Mouse (Mus musculus) hindbrain, embryonic 10.5 days (tissue): Measurements from ENCODE around the gene Mov10. TPM values are rescaled to one million over a fixed set of nuclear protein-coding genes. Genes with fewer than 3 reads are reported as not detected.

ENCODE experiments used
- DNase-seq: peaks from one replicate; pipeline ENCODE4 v3.0.0-alpha.2; 2017; ENCODE audit warnings: low spot score
- H3K27ac ChIP-seq: fragments of 300-500 bp; sonication (generic); 2 replicates; pipeline ENCODE4 v1.5.1; 2016; ENCODE audit warnings: mild to moderate bottlenecking, moderate library complexity
- H3K27me3 ChIP-seq: fragments of 300-500 bp; sonication (generic); 2 replicates; pipeline ENCODE4 v1.6.1; 2016; ENCODE audit warnings: mild to moderate bottlenecking; ENCODE audit not compliant: poor library complexity, insufficient read depth, severe bottlenecking
- H3K36me3 ChIP-seq: fragments of 300-500 bp; sonication (generic); 2 replicates; pipeline ENCODE4 v1.6.1; 2016; ENCODE audit warnings: mild to moderate bottlenecking, moderate library complexity
- H3K4me1 ChIP-seq: fragments of 300-500 bp; sonication (generic); replicated peaks from 2 replicates; pipeline ENCODE4 v1.6.1; 2016; ENCODE audit warnings: mild to moderate bottlenecking
- H3K4me3 ChIP-seq: fragments of 300-500 bp; sonication (generic); 2 replicates; pipeline ENCODE4 v1.5.1; 2016; ENCODE audit warnings: mild to moderate bottlenecking, moderate library complexity
- H3K9me3 ChIP-seq: fragments of 300-500 bp; sonication (generic); 2 replicates; pipeline ENCODE4 v1.6.1; 2016; ENCODE audit warnings: mild to moderate bottlenecking, moderate library complexity
- WGBS: fragments of 180-500 bp; shearing (Covaris S2); methylation state at CpG from one replicate; pipeline ENCODE4 v1.1.7; 2016; 5-methylcytosine and 5-hydroxymethylcytosine counted together
- polyA plus RNA-seq: library from polyadenylated mRNA; unstranded; fragments of >200 nt; fragmentation: Nextera tagmentation; extraction: Ambion mirVana; gene quantifications from 2 replicates; pipeline ENCODE4 v1.2.1, GENCODE M21; 2016

Mov10 gene
- polyA plus RNA-seq, 1 experiment from 2014 or later: 17.0 TPM

DNA sequence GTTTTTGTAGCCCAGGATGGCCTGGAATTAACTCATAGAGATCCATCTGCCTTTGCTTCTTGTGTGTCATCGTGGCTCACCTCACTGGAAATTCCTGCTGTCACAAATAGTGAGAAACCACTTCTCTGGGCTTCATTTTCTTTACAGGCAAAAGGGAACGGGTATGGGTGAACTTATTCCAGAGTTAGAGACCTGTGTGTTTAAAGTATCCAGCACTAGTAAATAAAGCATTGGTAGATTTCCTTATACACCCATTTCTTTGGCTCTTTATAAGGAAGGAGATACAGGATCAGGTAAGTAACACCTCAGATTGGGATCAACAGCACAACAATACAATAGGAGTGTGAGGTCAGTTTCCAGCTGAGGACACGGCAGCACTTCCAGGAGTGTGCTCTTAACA, 30.3 kb downstream of the Mov10 start, which contains the start of gene Rhoc:
Rhoc (plus strand) TSS at position 301 of the 400 bp plus-strand sequence.
- peak within 1 kb of the TSS; percentile 70 for H3K4me3 ChIP-seq
- H3K4me1 ChIP-seq: peaks cover 45% of the 10 kb centered on the region
- peaks cover 65% of the 10 kb centered on the region for H3K27me3 ChIP-seq

DNA sequence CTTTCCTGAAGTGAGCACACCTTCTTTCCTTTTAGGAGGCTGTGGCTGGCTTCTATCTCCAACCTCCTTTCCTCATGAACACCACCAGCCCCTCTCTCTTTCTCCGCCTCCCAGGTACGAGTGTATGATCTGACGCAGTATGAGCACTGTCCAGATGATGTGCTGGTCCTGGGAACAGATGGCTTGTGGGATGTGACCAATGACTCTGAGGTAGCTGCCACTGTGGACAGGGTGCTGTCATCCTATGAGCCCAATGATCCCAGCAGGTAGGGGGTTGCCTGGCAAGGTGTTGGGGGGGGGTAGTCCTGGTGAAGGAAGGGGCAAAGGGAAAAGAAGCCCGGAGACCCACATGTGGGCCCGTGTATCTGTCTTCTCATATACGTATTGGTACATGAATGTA, 33.1 kb downstream of the Mov10 start:
- 91% methylated on average over 6 of the region's 6 CpGs for WGBS
- no peaks in the 10 kb centered on the region for H3K36me3 ChIP-seq
- no peak overlapping the region for H3K27ac ChIP-seq
- H3K9me3 ChIP-seq: no peaks in the 10 kb centered on the region
- H3K27me3 ChIP-seq: peaks cover 90% of the 10 kb centered on the region
- H3K4me3 ChIP-seq: no peak overlapping the region
- no peak for DNase-seq
- H3K4me1 ChIP-seq: peaks cover 38% of the 10 kb centered on the region

More for the DNA sequence above, 30.3 kb downstream of the Mov10 start, which contains the start of gene Rhoc:
- Histone ChIP-seq H3K27ac (peak within 1 kb of the TSS; percentile 89), H3K9me3 (no peaks in the 10 kb centered on the region), H3K36me3 (peaks cover 10% of the 10 kb centered on the region)
- no peak for DNase-seq
- WGBS: 37% methylated on average over 3 of the region's 3 CpGs

DNA sequence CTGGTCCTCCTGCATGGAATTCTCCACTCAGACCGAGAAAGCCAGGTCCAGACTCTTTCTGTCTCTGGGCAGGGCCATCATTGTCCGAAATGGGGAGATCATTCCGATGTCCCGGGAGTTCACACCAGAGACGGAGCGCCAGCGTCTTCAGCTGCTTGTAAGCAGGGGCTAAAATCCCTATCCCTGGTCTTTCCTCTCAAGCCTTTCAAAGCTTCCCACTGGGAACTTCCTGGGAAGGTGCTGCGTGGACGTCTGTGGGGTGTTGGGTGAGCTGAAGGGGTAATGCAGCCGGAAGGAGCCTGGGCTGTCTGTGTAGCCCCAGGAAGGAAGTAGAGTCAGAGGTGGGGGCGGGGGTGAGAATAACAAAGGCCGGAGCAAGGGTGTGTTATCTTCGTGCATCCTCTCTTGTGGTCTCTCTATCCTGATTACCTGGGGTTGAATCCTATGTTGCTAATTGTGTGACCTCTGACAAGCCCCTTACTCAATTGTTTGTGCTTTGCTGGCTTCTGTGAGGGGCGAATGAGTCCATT, 34.3 kb downstream of the Mov10 start:
- no peak for DNase-seq
- Histone ChIP-seq H3K27me3 (peaks cover 92% of the 10 kb centered on the region), H3K4me1 (peaks cover 25% of the 10 kb centered on the region), H3K4me3 (no peak overlapping the region), H3K27ac (no peak overlapping the region), H3K9me3 (no peaks in the 10 kb centered on the region), H3K36me3 (no peaks in the 10 kb centered on the region)
- 41% methylated on average over 14 of the region's 14 CpGs for WGBS

DNA sequence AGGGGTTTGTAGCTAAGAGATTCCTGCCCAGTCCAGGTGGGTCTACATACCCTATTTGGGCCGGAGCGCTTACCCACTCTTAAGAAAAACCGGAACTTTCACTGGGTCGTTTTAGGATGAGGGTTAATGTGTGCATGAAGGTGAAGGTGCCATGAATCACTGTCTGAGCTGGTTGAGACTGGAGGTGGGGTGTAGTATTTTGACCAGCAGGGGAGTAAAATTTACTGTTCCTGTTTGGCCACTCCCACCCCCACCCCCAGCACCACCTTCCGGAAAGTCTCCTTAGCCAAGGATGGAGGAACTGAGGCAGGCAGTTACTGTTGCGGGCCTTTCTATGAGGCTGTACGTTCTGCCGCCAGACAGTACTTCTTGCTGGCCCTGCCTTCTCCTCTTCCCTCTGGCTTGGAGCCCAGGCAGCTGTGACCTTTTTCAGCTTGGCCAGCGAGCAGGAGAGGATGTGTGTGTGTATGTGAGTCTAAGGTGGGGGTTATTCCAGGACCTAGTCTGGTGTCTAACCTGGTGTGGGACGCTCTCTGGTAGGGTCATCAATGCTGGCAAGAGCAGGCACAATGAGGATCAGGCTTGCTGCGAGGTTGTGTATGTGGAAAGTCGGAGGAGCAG, 36.2 kb downstream of the Mov10 start:
- DNase-seq: no peak
- H3K9me3 ChIP-seq: no peaks in the 10 kb centered on the region
- peaks cover 100% of the 10 kb centered on the region for H3K27me3 ChIP-seq
- H3K27ac ChIP-seq: no peak overlapping the region
- no peaks in the 10 kb centered on the region for H3K36me3 ChIP-seq
- peaks cover 20% of the 10 kb centered on the region for H3K4me1 ChIP-seq
- peak overlapping the region; percentile 61 for H3K4me3 ChIP-seq
- 18% methylated on average over 12 of the region's 12 CpGs for WGBS

DNA sequence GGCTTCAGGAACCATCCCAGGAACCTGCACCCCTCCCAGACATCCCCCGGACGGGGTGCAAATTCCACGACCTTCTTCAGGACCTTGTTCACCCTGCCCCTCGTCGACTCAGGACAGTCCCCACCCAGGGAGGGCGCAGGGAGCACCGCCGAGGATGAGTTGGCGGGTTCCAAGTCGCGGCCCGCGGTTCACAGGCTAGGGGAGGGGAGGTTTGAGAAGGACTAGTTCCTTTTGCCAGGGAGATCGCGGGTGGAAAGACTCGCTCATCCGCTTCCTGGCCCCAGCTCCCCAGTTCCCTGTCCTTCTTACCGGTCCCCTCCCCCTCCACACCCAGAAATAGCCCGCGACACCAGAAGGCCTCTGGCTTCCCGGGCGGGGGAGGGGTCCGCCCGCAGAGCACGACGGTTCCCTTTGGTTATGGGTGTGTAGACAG, 36.9 kb downstream of the Mov10 start, which contains the start of gene Fam19a3:
Fam19a3 (minus strand) TSS at position 370 of the 433 bp plus-strand sequence.
- Histone ChIP-seq H3K27me3 (peaks cover 100% of the 10 kb centered on the region), H3K9me3 (no peaks in the 10 kb centered on the region), H3K27ac (peak within 1 kb of the TSS; percentile 23; the same call in 1 of the 2 replicates), H3K36me3 (no peaks in the 10 kb centered on the region), H3K4me3 (peak within 1 kb of the TSS; percentile 61), H3K4me1 (peaks cover 25% of the 10 kb centered on the region)
- DNase-seq: peak; percentile 33
- WGBS: under 1% methylated on average over 26 of the region's 26 CpGs

- Histone ChIP-seq H3K36me3 (no peaks in the 10 kb centered on the region), H3K27ac (peak within 1 kb of the TSS; percentile 23; the same call in 1 of the 2 replicates), H3K27me3 (peaks cover 100% of the 10 kb centered on the region), H3K4me3 (peak within 1 kb of the TSS; percentile 61), H3K4me1 (peaks cover 32% of the 10 kb centered on the region), H3K9me3 (no peaks in the 10 kb centered on the region)
- WGBS: under 1% methylated on average over 56 of the region's 56 CpGs
- DNase-seq: peak; percentile 59
Measured at GRCm38 (mm10) chr3:104780561-104781420, 37.6 kb downstream of the Mov10 start, which contains the start of gene Ppm1j. TSS of gene Ppm1j (plus strand) at chr3:104781056.

DNA sequence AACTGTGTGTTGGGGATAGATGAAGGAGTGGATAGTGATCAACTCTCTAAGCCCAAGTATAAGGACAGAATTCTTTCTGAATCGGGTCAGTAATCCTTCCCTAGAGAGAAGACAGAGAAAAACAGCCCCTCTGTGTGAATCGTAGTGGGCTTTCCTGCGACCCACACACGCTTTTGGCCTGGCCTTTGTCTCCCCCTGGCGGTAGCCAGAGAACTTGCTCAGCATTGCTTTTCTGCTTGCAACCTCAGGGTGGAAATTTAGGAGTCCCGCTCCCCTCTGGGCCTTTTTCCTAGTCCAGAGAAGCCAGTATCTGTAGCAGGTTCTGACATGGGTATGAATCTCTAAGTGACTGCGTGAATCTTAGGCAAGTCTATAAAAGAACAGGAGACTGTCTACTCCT, 38.4 kb downstream of the Mov10 start:
- Histone ChIP-seq H3K4me1 (peaks cover 33% of the 10 kb centered on the region), H3K4me3 (no peak overlapping the region), H3K27ac (no peak overlapping the region), H3K36me3 (no peaks in the 10 kb centered on the region), H3K9me3 (no peaks in the 10 kb centered on the region), H3K27me3 (peaks cover 98% of the 10 kb centered on the region)
- 3% methylated on average over 7 of the region's 7 CpGs for WGBS
- peak; percentile 82 for DNase-seq

GRCm38 (mm10) chr3:104777342-104777741, 41.0 kb downstream of the Mov10 start:
- Histone ChIP-seq H3K27ac (no peak overlapping the region), H3K4me1 (peaks cover 36% of the 10 kb centered on the region), H3K4me3 (peak overlapping the region; percentile 47), H3K36me3 (no peaks in the 10 kb centered on the region), H3K9me3 (no peaks in the 10 kb centered on the region), H3K27me3 (peaks cover 98% of the 10 kb centered on the region)
- 1% methylated on average over 20 of the region's 20 CpGs for WGBS
- peak; percentile 66 for DNase-seq

DNA sequence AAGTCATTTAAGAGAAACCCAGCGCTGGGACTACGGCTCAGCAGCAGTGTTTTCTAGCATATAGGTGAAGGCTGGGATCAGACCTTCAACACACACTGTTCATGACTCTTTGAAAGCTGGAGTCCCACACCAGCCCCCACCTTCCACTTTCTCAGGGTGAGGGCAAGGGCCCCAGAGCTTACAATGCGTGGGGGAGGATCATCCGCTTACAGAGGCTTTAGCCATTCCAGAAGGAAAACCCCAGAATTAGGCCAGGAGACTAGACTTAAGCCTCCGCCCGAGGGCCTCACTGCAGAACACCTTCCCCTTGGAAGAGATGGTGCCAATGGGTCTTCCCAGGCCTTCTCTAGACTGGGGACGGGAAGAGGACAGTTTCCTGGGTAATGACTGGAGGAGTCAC, 45.1 kb downstream of the Mov10 start:
- H3K27me3 ChIP-seq: peaks cover 94% of the 10 kb centered on the region

DNA sequence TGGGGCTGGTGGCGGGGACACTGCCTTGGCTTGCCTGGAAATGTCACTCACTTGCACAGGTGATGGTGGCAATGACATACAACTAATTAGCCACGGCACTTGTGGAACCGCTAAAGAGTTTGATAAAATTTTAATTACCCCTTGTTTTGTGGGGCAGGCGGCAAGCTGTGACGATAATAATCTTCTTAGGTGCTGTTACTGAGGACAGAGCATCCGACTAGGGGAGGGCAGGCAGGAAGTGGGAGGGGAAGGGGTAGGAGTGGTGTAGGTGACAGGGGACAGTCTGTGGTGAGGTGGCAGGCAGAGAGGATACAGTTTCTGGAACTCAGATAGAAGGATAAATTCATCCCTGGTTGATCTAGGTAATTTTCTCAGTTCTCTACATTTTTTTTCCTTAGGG, 46.9 kb downstream of the Mov10 start:
- Histone ChIP-seq H3K4me3 (no peak overlapping the region), H3K36me3 (no peaks in the 10 kb centered on the region), H3K4me1 (peaks cover 20% of the 10 kb centered on the region), H3K27me3 (peaks cover 89% of the 10 kb centered on the region), H3K27ac (no peak overlapping the region), H3K9me3 (no peaks in the 10 kb centered on the region)
- 66% methylated on average over 6 of the region's 6 CpGs for WGBS
- DNase-seq: no peak

More for the DNA sequence above, 45.1 kb downstream of the Mov10 start:
- no peak overlapping the region for H3K27ac ChIP-seq
- no peaks in the 10 kb centered on the region for H3K9me3 ChIP-seq
- H3K4me3 ChIP-seq: no peak overlapping the region
- no peak for DNase-seq
- H3K36me3 ChIP-seq: no peaks in the 10 kb centered on the region
- peaks cover 29% of the 10 kb centered on the region for H3K4me1 ChIP-seq
- 79% methylated on average over 7 of the region's 7 CpGs for WGBS

DNA sequence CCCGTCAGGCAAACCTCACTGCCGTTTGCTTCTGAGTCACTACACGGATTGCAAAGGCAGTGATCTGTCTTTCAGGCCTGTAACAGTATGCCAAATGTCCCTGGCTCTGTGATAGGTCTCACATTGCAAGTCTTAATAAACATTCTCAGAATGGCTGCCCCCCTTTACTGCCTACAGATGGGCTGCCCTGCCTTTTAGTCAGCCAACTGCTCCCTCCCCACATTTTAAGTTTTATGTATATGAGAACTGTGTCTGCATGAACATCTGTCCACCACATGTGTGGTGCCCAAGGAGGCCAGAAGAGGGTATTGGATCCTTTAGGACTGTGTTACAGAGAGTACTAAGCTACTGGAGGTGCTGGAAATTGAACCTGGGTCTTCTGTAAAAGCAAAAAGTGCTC, 47.4 kb downstream of the Mov10 start:
- H3K4me1 ChIP-seq: peaks cover 14% of the 10 kb centered on the region
- no peak overlapping the region for H3K4me3 ChIP-seq
- H3K27me3 ChIP-seq: peaks cover 89% of the 10 kb centered on the region
- WGBS: 69% methylated on average over 3 of the region's 3 CpGs
- no peaks in the 10 kb centered on the region for H3K9me3 ChIP-seq
- no peak overlapping the region for H3K27ac ChIP-seq
- no peak for DNase-seq
- H3K36me3 ChIP-seq: no peaks in the 10 kb centered on the region

- no peaks in the 10 kb centered on the region for H3K9me3 ChIP-seq
- DNase-seq: peak; percentile 47
- H3K4me1 ChIP-seq: peaks cover 13% of the 10 kb centered on the region
- H3K36me3 ChIP-seq: no peaks in the 10 kb centered on the region
- no peak overlapping the region for H3K4me3 ChIP-seq
- no peak overlapping the region for H3K27ac ChIP-seq
- peaks cover 85% of the 10 kb centered on the region for H3K27me3 ChIP-seq
- WGBS: 52% methylated on average over 10 of the region's 10 CpGs
Measured at GRCm38 (mm10) chr3:104770035-104770434, 48.3 kb downstream of the Mov10 start.
